Mouse (Mus musculus): Measurements from ENCODE around the gene Cish. TPM values are rescaled to one million over a fixed set of nuclear protein-coding genes. Genes with fewer than 3 reads are reported as not detected.

Cish gene
- total RNA-seq, 2 experiments from 2014 or later = 3.0 to 6.3 TPM

- DNase-seq (ENCODE audit: low spot score in 2 of 2) = no peak
These were observed 18.2 kb upstream of the Cish start for GRCm38 (mm10) chr9:107277603-107278002.

DNA sequence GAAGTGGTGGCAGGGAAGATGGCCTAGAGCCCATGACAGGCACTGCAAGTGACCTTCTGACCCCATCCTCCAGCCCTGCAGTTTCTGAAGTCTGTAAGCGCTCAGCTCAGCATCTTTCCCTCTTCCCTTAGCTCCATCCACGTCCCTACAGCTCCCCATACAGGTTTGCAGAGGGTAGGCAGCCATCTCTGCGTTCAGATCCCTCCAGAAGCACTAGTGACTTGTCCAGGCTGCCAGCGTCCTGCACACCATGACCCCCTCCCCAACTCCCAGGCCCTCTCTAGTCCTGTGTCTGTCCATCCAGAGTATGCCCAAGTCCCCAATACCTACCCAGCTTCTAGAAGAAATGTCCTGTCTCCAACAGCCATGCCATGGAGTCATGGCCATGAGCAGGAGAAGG is 17.7 kb upstream of the Cish start:
- DNase-seq (ENCODE audit: low spot score in 2 of 2) = peak in 1 of 2 experiments; percentile 32

DNA sequence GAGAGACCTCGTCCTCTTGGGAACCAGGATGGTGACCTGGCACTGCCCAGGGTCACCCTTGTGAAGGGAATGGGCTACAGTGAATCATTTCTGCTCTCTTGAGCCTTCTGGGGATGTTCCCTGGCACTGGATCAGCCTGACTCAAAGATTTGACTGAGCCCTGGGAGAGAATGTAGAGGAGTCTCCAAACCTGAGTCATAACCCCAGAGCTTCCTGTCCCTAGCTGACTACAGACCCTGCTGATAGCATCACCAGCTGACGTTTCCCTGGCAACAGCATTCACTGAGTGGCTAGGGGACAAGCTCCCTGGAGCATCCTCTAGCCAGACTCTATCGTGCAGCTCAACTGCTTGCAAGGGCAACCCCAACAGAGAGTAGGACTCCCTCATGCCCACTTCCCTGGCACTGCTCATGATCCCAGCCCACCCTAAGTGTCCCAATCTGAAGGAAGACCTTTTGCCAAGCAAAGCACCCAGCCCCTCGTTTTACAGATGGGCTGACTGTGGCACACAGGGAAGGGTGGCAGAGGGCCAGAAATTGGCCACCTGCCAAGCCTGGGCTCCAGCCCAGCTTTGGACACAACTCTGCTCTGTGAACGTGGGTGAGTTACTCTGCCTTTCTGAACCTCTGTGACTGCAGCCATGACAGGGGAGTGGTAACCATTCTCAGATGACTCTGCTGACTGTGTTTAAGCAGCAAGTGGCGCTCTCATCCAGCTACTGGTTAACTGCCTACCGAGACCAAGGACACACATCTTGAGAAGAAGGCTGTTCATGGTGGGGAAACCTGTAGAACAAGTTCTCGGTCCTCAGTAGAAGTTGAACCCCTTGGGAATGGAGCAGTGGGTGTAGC is 17.1 kb upstream of the Cish start:
- peak in 1 of 2 experiments; percentile 33 for DNase-seq (ENCODE audit: low spot score in 2 of 2)

- no peak for DNase-seq (ENCODE audit: low spot score in 2 of 2)
These were observed 16.2 kb upstream of the Cish start for GRCm38 (mm10) chr9:107279378-107280321.

DNA sequence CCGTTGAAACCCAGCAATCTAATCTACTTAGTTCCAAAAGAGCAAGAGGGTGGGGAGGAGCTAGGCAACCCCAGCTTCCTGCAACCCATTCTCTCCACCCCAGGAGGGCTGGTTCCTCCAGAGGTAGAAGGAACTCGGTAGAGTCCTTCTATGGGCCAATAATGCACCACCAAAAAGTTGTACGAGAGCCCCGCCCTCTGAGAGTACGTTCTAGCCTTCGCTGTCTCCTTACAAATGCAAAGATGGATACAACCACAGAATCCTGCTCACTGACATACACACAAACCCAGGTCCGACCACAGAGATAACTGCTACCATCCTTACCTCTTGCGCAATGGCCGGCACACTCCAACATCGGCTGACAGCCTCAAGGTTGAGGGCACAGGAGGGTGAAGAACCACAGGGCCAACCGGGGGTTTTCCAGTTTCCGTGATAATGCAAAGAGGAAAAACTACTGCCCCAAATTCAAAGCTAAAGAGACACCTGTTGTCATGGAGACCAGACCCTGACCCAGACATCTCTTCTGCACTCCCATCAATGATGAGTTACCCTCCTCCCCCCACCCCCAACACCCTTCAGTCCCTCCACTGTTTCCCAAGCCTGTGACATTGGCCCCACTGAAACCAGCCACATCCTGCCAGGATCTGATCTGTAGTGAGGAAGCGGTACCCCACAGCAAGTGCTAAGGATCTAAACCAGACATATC is 15.4 kb upstream of the Cish start:
- DNase-seq (ENCODE audit: low spot score in 2 of 2) = no peak

- DNase-seq (ENCODE audit: low spot score in 2 of 2) = no peak
These were observed 14.4 kb upstream of the Cish start for GRCm38 (mm10) chr9:107281241-107281987.

DNA sequence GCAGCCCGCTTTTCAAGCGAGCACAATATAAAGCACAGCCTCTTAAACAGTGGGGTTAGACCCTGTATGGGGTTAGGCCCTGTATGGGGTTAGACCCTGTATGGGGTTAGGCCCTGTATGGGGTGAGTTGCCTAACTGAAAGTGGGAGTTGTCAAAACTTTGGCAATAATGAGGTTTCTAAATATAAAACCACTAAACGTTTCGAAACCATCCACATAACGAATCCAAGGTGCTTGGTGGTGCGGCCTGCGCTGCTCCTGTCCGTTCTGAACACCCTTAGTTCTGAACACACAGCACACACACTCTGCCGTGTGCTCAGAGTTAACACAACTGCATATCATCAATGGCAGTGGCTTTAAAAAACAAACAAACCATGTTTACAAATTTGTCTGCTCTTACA is 12.9 kb upstream of the Cish start:
- no peak for DNase-seq (ENCODE audit: low spot score in 2 of 2)

DNA sequence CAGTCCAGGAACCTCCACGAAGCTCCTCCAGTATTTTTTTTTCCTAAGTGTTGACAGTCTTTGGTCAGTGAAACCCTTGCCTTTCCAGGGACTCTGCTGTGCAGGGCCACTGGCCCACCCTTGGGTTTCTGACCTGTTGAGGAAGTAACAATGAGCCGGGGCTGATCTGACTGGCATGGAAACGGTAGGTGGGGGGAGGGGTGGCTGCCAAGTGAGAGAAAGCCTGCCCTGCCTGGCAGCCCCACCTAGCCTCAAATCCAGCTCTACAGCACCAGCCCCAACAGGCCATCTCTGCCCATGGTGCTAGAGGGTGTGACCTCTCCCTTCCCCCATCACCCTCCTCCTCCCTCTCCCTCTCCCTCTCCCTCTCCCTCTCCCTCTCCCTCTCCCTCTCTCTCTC is 10.8 kb upstream of the Cish start:
- no peak for DNase-seq (ENCODE audit: low spot score in 2 of 2)

- DNase-seq (ENCODE audit: low spot score in 2 of 2) = no peak
These were observed 8.5 kb upstream of the Cish start for GRCm38 (mm10) chr9:107287294-107287693.

DNA sequence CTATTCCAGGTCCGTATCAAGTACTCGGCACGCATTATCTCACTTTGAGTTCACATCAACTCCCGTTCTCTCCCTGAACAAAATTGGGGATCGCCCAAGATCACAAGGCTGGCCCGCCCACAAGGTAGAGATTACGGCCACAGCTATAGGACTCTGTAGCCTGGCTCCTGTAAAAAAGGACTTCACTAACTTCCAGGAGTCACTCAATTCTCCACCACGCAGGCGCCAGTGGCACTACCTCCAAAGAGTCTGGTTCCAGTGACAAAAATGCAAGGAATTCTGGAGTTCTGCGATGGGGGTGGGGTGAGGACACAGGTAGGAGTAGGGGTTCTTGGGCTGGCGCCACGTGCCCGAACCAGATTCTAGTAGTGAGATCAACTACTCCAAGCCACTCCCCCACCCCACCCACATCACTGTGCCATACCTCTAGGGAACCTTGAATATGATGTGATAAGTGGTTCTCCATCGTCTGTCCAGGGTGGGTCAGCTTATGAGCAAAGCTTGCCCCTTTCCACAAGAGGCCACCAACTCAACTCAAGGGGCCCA is 7.6 kb upstream of the Cish start:
- DNase-seq (ENCODE audit: low spot score in 2 of 2) = no peak

DNA sequence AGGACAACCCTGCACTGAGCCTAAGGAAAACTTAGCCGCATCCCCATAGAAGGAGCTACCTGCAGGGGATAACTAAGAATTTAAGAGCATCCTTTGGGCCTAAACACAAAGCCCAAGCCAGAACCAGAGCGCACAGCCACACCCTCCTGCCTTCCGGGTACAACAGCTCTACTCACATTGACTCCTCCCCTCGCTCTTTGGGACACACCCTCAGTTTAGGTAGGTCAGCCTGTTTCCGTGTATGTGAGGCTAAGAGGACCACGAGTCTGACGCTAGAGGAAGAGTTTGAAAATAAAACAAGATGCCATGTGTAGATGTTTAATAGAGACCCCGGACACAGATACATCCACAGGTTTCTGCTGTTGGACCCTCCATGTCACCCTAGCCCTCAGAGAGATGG is 7.1 kb upstream of the Cish start:
- no peak for DNase-seq (ENCODE audit: low spot score in 2 of 2)

DNA sequence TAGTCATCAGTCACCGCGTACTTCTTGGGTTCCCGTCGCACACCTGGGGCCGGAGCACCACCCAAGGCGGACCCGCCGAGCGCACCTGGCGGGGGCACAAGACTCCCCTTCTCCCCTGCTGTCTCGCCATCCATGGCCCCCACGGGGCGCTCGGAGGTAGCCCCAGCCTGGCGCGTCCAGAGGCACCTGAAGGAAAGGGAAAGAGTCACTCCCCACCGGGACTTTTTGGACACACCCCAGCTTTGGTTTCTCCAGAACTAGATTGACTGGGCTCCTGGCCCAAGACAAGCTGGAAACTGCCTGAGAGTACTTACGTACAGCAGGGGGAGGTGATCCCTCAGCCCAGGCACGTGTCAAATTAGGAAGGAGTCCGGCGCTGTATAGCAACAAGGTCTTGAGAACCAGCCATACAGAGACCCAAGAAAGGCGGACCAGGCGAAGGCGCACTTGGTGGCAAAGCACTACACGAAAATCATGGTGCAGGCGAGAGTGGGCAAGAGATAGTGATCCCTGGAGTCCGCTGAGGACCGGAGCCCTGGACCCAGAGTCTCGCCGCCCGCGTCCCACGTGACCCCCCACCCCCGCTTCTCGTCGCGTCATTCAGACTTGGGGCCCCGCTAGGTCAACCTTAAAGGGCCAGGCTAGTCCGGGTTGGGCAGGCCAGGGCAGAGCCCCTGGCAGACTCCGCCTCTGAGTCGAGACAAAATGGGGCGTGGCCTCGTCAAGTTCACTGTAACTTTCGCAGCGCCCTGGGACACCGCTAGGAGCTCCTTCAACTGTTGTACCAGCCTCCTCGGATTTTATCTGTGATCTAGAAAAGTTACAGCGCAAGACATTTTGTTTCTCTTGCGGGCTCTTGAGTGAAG is 6.4 kb upstream of the Cish start, which contains the start of gene Mapkapk3:
Gene Mapkapk3, minus strand, starts transcription at position 667 of the 866 bp plus-strand sequence.
- DNase-seq (ENCODE audit: low spot score in 2 of 2) = peak in 1 of 2 experiments; percentile 35

DNA sequence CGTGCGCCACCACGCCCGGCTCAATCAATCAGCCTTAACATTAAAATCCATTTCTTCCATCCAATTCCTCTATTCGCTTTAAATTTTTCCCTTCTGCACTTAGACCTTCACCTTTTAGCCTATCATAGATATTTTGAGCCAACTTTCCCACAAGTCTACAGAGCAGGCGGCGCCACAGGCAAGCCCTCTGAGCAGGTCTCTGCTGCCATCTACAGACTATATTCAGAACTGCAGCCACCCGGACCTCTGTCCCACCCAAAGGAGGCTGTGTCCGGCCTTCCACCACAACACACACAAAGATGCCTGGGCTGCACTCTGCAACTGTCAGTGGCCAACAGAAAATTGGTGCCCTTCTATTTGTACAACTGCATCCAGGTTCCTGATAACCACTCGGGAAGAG is 4.9 kb upstream of the Cish start:
- DNase-seq (ENCODE audit: low spot score in 2 of 2) = peak; percentile 57 to 86

GRCm38 (mm10) chr9:107294249-107294648 is 1.6 kb upstream of the Cish start:
- DNase-seq (ENCODE audit: low spot score in 2 of 2) = peak in 1 of 2 experiments; percentile 73

DNA sequence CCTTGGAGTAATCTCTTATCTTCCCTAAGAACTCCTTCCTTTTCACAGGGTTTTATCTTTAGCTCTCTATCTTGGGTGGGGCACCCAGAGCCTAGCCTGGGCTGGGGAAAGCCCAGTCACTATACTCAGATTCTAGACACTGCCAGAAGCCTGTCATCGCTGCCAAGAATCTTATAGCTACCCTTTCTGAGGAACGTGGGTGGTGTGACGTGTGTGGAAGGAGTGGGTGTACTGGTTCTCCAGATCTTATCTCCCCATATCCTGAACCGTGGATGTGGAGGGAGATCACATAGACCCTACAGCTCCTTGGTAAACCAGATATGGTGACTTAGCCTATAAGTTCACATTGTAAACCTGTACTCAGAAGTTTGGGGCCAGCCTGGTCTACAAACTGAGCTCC is 210 bp upstream of the Cish start:
- DNase-seq (ENCODE audit: low spot score in 2 of 2) = no peak

- no peak for DNase-seq (ENCODE audit: low spot score in 2 of 2)
These were observed 215 bp downstream of the Cish start for GRCm38 (mm10) chr9:107296041-107296440.

DNA sequence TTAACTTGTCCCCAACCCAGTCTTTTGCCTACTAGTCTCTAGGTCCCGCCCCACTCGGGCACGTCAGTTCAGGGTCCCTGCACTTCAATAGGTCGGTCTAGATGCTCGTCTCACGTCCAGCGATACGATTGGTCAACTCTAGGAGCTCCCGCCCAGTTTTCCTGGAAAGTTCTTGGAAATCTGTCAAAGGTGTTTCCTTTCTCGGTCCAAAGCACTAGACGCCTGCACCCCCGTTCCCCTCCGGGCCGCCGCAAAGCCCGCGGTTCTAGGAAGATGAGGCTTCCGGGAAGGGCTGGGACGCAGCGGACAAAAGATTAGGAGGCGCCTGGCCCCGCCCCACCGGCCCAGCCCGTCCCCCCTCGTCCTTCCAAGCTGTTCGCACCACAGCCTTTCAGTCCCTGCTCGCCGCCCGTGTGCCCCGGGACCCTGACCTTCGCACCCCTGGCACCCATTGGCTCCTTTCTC is 707 bp downstream of the Cish start:
- peak; percentile 81 to 96 for DNase-seq (ENCODE audit: low spot score in 2 of 2)

GRCm38 (mm10) chr9:107297059-107297458 is 1.2 kb downstream of the Cish start:
- DNase-seq (ENCODE audit: low spot score in 2 of 2) = no peak

DNA sequence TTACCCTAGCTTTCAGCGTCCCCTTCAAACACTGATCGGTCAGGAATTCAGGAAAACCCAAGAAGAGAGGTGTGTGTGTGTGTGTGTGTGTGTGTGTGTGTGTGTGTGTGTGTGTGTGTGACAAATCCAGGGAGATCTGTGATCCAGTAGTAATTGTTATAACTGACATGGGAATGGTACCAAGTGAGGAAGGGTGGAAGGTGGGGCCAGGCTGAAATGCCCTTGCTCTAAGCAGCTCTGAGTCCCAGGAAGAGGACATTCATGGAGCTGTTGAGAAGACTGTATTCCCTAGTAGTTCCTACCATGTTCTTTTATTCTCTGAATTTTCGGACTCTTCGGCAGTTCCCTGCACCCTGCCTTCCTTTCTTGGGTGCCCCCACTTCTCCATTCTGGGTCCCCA is 1.8 kb downstream of the Cish start:
- DNase-seq (ENCODE audit: low spot score in 2 of 2) = no peak
